Mouse (Mus musculus) embryonic facial prominence, embryonic 13.5 days (tissue): ENCODE measurements around the gene Slc5a11. TPM values are rescaled to one million over a fixed set of nuclear protein-coding genes. Genes with fewer than 3 reads are reported as not detected.

Experiments used
- ATAC-seq: fragments of 200-750 bp; cut with Nextera tagmentation; 2 replicates; pipeline ENCODE4 v1.8.0; 2017; ENCODE audit warnings: low read depth; ENCODE audit not compliant: insufficient number of reproducible peaks, insufficient read depth, low FRiP score, low TSS enrichment
- H3K27ac ChIP-seq: fragments of 300-500 bp; sonication (generic); 2 replicates; pipeline ENCODE4 v1.5.1; 2015; ENCODE audit warnings: moderate library complexity, mild to moderate bottlenecking, inconsistent platforms
- H3K27me3 ChIP-seq: fragments of 300-500 bp; sonication (generic); 2 replicates; pipeline ENCODE4 v1.6.1; 2015; ENCODE audit warnings: mild to moderate bottlenecking, inconsistent platforms
- H3K36me3 ChIP-seq: fragments of 300-500 bp; sonication (generic); 2 replicates; pipeline ENCODE4 v1.6.1; 2015; ENCODE audit warnings: mild to moderate bottlenecking, inconsistent platforms
- H3K4me1 ChIP-seq: fragments of 300-500 bp; sonication (generic); 2 replicates; pipeline ENCODE4 v1.6.1; 2015; ENCODE audit warnings: inconsistent platforms
- H3K4me2 ChIP-seq: fragments of 300-500 bp; sonication (generic); 2 replicates; pipeline ENCODE4 v1.6.1; 2015; ENCODE audit warnings: moderate library complexity, mild to moderate bottlenecking, inconsistent platforms
- H3K4me3 ChIP-seq: fragments of 300-500 bp; sonication (generic); 2 replicates; pipeline ENCODE4 v1.5.1; 2015; ENCODE audit warnings: mild to moderate bottlenecking, inconsistent platforms
- H3K9ac ChIP-seq: fragments of 300-500 bp; sonication (generic); 2 replicates; pipeline ENCODE4 v1.6.1; 2015; ENCODE audit warnings: mild to moderate bottlenecking, inconsistent platforms
- H3K9me3 ChIP-seq: fragments of 300-500 bp; sonication (generic); 2 replicates; pipeline ENCODE4 v1.6.1; 2016; ENCODE audit warnings: inconsistent platforms
- WGBS: fragments of 180-500 bp; shearing (Covaris S2); methylation state at CpG from one replicate; pipeline ENCODE4 v1.1.7; 2015; ENCODE audit warnings: mixed read lengths; 5-methylcytosine and 5-hydroxymethylcytosine counted together
- polyA plus RNA-seq: library from polyadenylated mRNA; unstranded; fragments of >200 nt; fragmentation: Nextera tagmentation; extraction: Ambion mirVana; gene quantifications from 2 replicates; pipeline ENCODE4 v1.2.1, GENCODE M21; 2015

Slc5a11 gene
- polyA plus RNA-seq, 1 experiment from 2014 or later = not detected

GRCm38 (mm10) chr7:123193201-123193600, 21.4 kb upstream of the Slc5a11 start:
- H3K4me1 ChIP-seq = no peaks in the 10 kb centered on the region
- no peak overlapping the region for H3K9ac ChIP-seq
- no peak overlapping the region for H3K4me2 ChIP-seq
- ATAC-seq = no peak
- WGBS = 93% methylated on average over 12 of the region's 12 CpGs
- no peak overlapping the region for H3K27ac ChIP-seq
- H3K27me3 ChIP-seq = no peaks in the 10 kb centered on the region
- peaks cover 76% of the 10 kb centered on the region for H3K36me3 ChIP-seq
- H3K9me3 ChIP-seq = no peaks in the 10 kb centered on the region
- no peak overlapping the region for H3K4me3 ChIP-seq

DNA sequence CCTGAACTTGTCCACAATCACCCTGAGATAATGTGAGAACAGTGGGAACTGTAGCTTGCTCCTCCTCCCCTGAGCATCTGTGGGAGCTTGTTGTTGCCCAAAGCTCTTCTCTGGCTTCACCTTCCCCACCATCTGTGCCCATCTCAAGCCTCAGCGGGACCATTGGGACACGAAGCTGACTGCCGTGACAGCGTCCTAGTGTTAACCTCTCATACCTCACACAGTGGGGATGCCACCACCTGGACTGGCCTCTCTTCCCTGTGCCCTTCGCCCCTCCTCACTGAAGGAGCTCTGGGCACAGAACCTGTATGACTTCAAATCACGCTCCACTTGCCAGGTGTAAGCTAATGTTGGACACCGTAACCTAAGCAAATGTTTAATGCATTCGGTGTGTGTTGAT, 19.9 kb upstream of the Slc5a11 start:
- H3K9me3 ChIP-seq = no peaks in the 10 kb centered on the region
- no peak overlapping the region for H3K4me2 ChIP-seq
- no peak overlapping the region for H3K4me3 ChIP-seq
- H3K27ac ChIP-seq = no peak overlapping the region
- H3K4me1 ChIP-seq = no peaks in the 10 kb centered on the region
- ATAC-seq = no peak
- WGBS = 92% methylated on average over 8 of the region's 8 CpGs
- H3K27me3 ChIP-seq = no peaks in the 10 kb centered on the region
- H3K9ac ChIP-seq = no peak overlapping the region
- peaks cover 61% of the 10 kb centered on the region for H3K36me3 ChIP-seq

DNA sequence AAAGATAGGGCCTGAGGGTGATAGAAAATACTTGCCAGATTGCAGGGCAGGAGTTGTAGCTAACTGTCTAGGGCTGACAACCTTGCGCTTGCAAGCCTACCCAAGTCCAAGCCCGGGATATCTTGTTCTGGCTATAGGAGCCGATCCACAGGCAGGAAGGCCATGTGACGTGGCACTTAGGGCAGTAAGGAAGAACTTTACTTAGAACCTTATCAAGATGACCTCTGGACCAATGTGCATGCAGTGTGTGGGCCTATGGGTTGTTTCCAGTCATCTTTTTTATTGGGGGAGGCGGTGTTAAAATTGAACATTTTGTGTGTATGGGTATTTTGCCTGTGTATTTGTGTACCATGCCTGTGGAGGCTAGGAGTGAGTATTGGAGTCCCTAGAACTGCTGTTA, 18.1 kb upstream of the Slc5a11 start:
- Histone ChIP-seq H3K4me2 (no peak overlapping the region), H3K36me3 (peaks cover 44% of the 10 kb centered on the region), H3K4me3 (no peak overlapping the region), H3K4me1 (no peaks in the 10 kb centered on the region), H3K27me3 (no peaks in the 10 kb centered on the region), H3K9ac (no peak overlapping the region), H3K27ac (no peak overlapping the region), H3K9me3 (no peaks in the 10 kb centered on the region)
- no peak for ATAC-seq
- 85% methylated on average over 5 of the region's 5 CpGs for WGBS

DNA sequence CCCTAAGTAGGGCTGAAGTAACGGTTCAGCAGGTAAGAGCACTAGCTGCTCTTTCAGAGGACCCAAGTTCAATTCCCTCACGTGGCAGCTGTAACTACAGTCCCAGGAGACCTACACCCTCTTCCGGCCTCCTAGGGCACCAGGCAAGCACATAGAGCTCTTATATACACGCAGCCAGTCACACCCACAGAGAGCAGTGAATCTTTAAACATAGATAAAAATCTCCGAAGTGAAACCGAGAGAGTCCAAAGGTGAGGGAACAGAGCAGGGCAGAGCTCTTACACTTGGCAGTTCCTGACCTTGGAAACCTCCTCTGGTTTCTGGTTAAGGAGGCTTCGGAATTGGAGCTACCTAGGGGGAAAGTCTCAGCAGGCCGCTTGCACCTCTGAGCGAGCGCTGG, 15.9 kb upstream of the Slc5a11 start:
- Histone ChIP-seq H3K9me3 (no peaks in the 10 kb centered on the region), H3K4me2 (no peak overlapping the region), H3K4me1 (no peaks in the 10 kb centered on the region), H3K4me3 (no peak overlapping the region), H3K36me3 (peaks cover 24% of the 10 kb centered on the region), H3K9ac (no peak overlapping the region), H3K27ac (no peak overlapping the region), H3K27me3 (no peaks in the 10 kb centered on the region)
- WGBS = 76% methylated on average over 10 of the region's 10 CpGs
- no peak for ATAC-seq

- Histone ChIP-seq H3K4me1 (no peaks in the 10 kb centered on the region), H3K27me3 (no peaks in the 10 kb centered on the region), H3K9me3 (no peaks in the 10 kb centered on the region), H3K9ac (no peak overlapping the region), H3K36me3 (peaks cover 20% of the 10 kb centered on the region), H3K4me2 (no peak overlapping the region), H3K27ac (no peak overlapping the region), H3K4me3 (no peak overlapping the region)
- WGBS = 73% methylated on average over 3 of the region's 3 CpGs
- ATAC-seq = no peak
Measured at GRCm38 (mm10) chr7:123199151-123199550, 15.4 kb upstream of the Slc5a11 start.

DNA sequence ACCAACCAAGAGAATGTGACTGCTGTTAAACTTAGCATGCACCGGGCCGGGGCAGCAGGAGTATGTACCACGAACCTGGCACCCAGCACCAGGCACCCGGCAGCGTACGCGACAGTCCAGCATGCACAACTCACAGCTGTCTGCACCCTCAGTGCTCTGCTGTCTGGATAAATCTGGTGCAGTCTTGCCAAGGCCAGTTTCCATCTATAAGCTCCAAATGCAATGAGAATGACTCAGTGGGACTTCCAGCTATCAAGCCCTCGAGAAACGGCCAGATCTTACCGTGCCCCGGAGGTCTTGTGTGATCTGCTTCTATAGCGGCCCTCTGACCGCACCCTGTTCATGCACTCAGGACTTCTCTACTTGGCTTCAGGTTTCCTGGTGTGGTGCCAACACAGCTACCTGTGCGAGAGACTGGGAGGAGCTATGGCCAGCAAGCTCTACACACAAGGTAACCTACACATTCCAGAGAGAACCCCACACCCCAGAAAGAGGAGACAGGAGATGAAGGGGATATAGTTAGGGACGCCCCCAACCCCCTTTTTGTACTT, 14.8 kb upstream of the Slc5a11 start:
- WGBS = 89% methylated on average over 15 of the region's 15 CpGs
- no peak overlapping the region for H3K27ac ChIP-seq
- H3K27me3 ChIP-seq = no peaks in the 10 kb centered on the region
- H3K9me3 ChIP-seq = no peaks in the 10 kb centered on the region
- no peak for ATAC-seq
- H3K9ac ChIP-seq = no peak overlapping the region
- no peak overlapping the region for H3K4me3 ChIP-seq
- no peak overlapping the region for H3K4me2 ChIP-seq
- no peaks in the 10 kb centered on the region for H3K4me1 ChIP-seq
- H3K36me3 ChIP-seq = peaks cover 15% of the 10 kb centered on the region

- peaks cover 5% of the 10 kb centered on the region for H3K36me3 ChIP-seq
- no peaks in the 10 kb centered on the region for H3K9me3 ChIP-seq
- H3K4me3 ChIP-seq = no peak overlapping the region
- no peak overlapping the region for H3K27ac ChIP-seq
- WGBS = 77% methylated on average over 9 of the region's 9 CpGs
- ATAC-seq = no peak
- no peaks in the 10 kb centered on the region for H3K27me3 ChIP-seq
- H3K4me1 ChIP-seq = no peaks in the 10 kb centered on the region
- no peak overlapping the region for H3K9ac ChIP-seq
- no peak overlapping the region for H3K4me2 ChIP-seq
Measured at GRCm38 (mm10) chr7:123200722-123201121, 13.9 kb upstream of the Slc5a11 start.

DNA sequence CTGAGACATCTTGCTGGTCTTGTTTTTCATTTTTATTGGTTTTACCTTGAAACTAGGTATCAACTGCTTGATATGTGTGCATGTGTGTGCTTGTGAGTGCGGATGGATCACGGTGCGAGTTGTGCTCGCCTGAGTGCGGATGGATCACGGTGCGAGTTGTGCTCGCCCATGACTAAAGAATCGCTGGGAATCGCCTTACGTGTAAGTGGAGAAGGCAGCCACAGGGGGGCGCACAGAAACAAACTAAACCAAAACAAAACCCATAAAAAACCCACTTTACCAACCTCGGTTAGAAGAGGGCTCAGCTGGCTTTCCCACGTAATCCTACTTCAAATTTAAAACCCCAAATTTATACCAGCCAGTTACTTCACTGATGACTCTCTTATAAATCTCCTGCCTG, 9.3 kb upstream of the Slc5a11 start:
- no peaks in the 10 kb centered on the region for H3K4me1 ChIP-seq
- H3K9ac ChIP-seq = no peak overlapping the region
- no peak overlapping the region for H3K4me3 ChIP-seq
- no peaks in the 10 kb centered on the region for H3K9me3 ChIP-seq
- no peak overlapping the region for H3K4me2 ChIP-seq
- no peaks in the 10 kb centered on the region for H3K36me3 ChIP-seq
- H3K27me3 ChIP-seq = no peaks in the 10 kb centered on the region
- ATAC-seq = no peak
- no peak overlapping the region for H3K27ac ChIP-seq
- 32% methylated on average over 14 of the region's 14 CpGs for WGBS

GRCm38 (mm10) chr7:123207561-123207960, 7.0 kb upstream of the Slc5a11 start:
- H3K4me2 ChIP-seq = no peak overlapping the region
- H3K9ac ChIP-seq = no peak overlapping the region
- no peak overlapping the region for H3K4me3 ChIP-seq
- H3K9me3 ChIP-seq = no peaks in the 10 kb centered on the region
- no peak overlapping the region for H3K27ac ChIP-seq
- no peaks in the 10 kb centered on the region for H3K4me1 ChIP-seq
- WGBS = 70% methylated on average over 6 of the region's 6 CpGs
- ATAC-seq = no peak
- no peaks in the 10 kb centered on the region for H3K36me3 ChIP-seq
- H3K27me3 ChIP-seq = no peaks in the 10 kb centered on the region

GRCm38 (mm10) chr7:123209864-123210263, 4.7 kb upstream of the Slc5a11 start:
- WGBS = 69% methylated on average over 9 of the region's 9 CpGs
- Histone ChIP-seq H3K27ac (no peak overlapping the region), H3K4me2 (no peak overlapping the region), H3K9ac (no peak overlapping the region), H3K4me1 (peaks cover 6% of the 10 kb centered on the region; the same call in 1 of the 2 replicates), H3K36me3 (no peaks in the 10 kb centered on the region), H3K27me3 (no peaks in the 10 kb centered on the region), H3K4me3 (no peak overlapping the region), H3K9me3 (no peaks in the 10 kb centered on the region)
- no peak for ATAC-seq

DNA sequence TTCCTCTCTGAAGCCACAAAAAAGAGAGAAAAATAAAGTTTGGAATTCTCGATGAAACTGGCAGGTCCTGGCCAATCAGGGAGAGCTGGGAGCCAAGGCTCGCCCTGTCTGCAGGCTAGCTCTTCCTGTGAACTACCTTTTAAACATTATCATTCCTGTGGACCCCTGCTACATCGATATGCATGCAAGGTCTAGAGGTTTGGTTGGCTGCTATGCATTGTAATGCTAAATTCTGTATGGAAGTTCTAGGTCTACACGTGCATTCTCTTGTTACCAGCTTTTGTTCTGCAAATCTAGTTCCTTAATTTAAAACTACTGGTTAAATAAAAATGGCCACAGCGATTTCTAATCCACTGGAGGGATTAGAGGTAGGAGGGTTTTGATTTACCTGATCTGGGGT, 3.1 kb upstream of the Slc5a11 start:
- 53% methylated on average over 5 of the region's 5 CpGs for WGBS
- Histone ChIP-seq H3K4me2 (no peak overlapping the region), H3K9me3 (no peaks in the 10 kb centered on the region), H3K4me3 (no peak overlapping the region), H3K27me3 (no peaks in the 10 kb centered on the region), H3K4me1 (peaks cover 6% of the 10 kb centered on the region; the same call in 1 of the 2 replicates), H3K27ac (no peak overlapping the region), H3K9ac (no peak overlapping the region), H3K36me3 (no peaks in the 10 kb centered on the region)
- no peak for ATAC-seq

DNA sequence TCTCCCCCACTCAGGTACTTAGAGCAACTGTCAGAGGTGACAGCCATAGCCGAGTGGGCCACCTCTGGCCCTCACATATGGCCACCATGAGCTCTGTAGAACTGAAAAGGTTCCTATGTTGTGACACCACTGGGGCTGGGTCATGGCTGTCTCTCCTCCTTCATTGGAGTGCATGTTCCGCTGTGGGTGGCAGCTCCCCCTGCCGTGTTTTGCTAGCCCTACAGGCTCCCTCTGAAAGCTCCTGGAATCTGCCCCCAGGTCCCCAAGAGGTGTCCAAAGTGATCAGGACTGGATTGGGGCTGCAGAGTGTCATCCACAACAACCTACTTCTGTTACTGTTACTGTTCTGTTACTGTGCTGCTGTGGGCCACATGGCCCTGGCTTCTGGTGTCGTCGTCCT, 2.3 kb upstream of the Slc5a11 start:
- 85% methylated on average over 5 of the region's 5 CpGs for WGBS
- Histone ChIP-seq H3K27me3 (no peaks in the 10 kb centered on the region), H3K27ac (no peak overlapping the region), H3K9ac (no peak overlapping the region), H3K9me3 (no peaks in the 10 kb centered on the region), H3K4me1 (peaks cover 6% of the 10 kb centered on the region; the same call in 1 of the 2 replicates), H3K4me3 (no peak overlapping the region), H3K4me2 (no peak overlapping the region), H3K36me3 (no peaks in the 10 kb centered on the region)
- no peak for ATAC-seq

DNA sequence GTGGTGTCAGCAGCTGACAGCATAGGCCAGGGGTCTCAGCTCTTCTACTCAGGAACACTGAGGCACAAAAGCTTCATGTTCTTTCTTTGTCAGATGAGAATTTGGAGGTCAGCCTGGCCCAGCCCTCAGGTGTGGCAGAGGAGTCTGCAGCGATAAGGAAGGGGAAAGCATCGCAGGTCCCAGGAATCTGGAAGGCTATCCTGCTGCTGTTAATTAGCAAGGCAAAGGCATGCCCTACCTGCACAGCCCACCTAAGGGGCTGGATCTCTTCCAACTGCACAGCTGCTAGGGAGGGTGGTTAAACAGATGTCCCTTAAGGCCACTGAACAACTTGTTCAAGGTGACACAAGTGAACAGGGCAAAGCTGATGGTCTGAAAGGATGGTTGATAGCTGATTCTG, 558 bp downstream of the Slc5a11 start:
- Histone ChIP-seq H3K9ac (no peak overlapping the region), H3K4me1 (peaks cover 13% of the 10 kb centered on the region; the same call in 1 of the 2 replicates), H3K4me3 (no peak overlapping the region), H3K27me3 (no peaks in the 10 kb centered on the region), H3K27ac (no peak overlapping the region), H3K9me3 (no peaks in the 10 kb centered on the region), H3K4me2 (no peak overlapping the region), H3K36me3 (no peaks in the 10 kb centered on the region)
- ATAC-seq = no peak
- WGBS = 53% methylated on average over 2 of the region's 2 CpGs
